Mouse (Mus musculus): ENCODE data around the gene Phf3. TPM values are rescaled to one million over a fixed set of nuclear protein-coding genes. Genes with fewer than 3 reads are reported as not detected.

Phf3 gene
- polyA plus RNA-seq, 1 experiment from 2014 or later: 35.0 TPM

GRCm38 (mm10) chr1:30874261-30875131 lies 775 bp upstream of the Phf3 start:
- no peaks in the 10 kb centered on the region for H3K36me3 ChIP-seq
- peak overlapping the region; percentile 87 for H3K4me3 ChIP-seq
- H3K9me3 ChIP-seq: no peaks in the 10 kb centered on the region
- H3K4me2 ChIP-seq: peak overlapping the region; percentile 63
- peak overlapping the region; percentile 84 for H3K9ac ChIP-seq
- peaks cover 13% of the 10 kb centered on the region for H3K4me1 ChIP-seq
- H3K27me3 ChIP-seq: no peaks in the 10 kb centered on the region
- 30% methylated on average over 15 of the region's 15 CpGs for WGBS
- peak overlapping the region; percentile 98 for H3K27ac ChIP-seq
- no peak for ATAC-seq (ENCODE audit: borderline replicate concordance, extremely low read depth, low FRiP score, low TSS enrichment)

- Histone ChIP-seq H3K27me3 (no peaks in the 10 kb centered on the region), H3K4me2 (peak overlapping the region; percentile 63), H3K9ac (peak overlapping the region; percentile 84), H3K36me3 (no peaks in the 10 kb centered on the region), H3K27ac (peak overlapping the region; percentile 98), H3K9me3 (no peaks in the 10 kb centered on the region), H3K4me3 (peak overlapping the region; percentile 87), H3K4me1 (peaks cover 13% of the 10 kb centered on the region)
- peak; percentile 74 for ATAC-seq (ENCODE audit: borderline replicate concordance, extremely low read depth, low FRiP score, low TSS enrichment)
- 0% methylated on average over 61 of the region's 79 CpGs for WGBS
Observed at GRCm38 (mm10) chr1:30872836-30873540, 733 bp downstream of the Phf3 start.

GRCm38 (mm10) chr1:30867786-30868185 lies 5.9 kb downstream of the Phf3 start:
- WGBS: 79% methylated on average over 4 of the region's 4 CpGs
- no peaks in the 10 kb centered on the region for H3K36me3 ChIP-seq
- no peak overlapping the region for H3K9ac ChIP-seq
- no peak overlapping the region for H3K27ac ChIP-seq
- ATAC-seq (ENCODE audit: borderline replicate concordance, extremely low read depth, low FRiP score, low TSS enrichment): no peak
- peaks cover 10% of the 10 kb centered on the region for H3K4me1 ChIP-seq
- no peaks in the 10 kb centered on the region for H3K27me3 ChIP-seq
- no peaks in the 10 kb centered on the region for H3K9me3 ChIP-seq
- H3K4me3 ChIP-seq: no peak overlapping the region
- no peak overlapping the region for H3K4me2 ChIP-seq

GRCm38 (mm10) chr1:30852518-30852917 lies 21.2 kb downstream of the Phf3 start:
- no peaks in the 10 kb centered on the region for H3K9me3 ChIP-seq
- no peak overlapping the region for H3K27ac ChIP-seq
- no peak overlapping the region for H3K4me3 ChIP-seq
- no peak overlapping the region for H3K9ac ChIP-seq
- H3K4me1 ChIP-seq: no peaks in the 10 kb centered on the region
- H3K36me3 ChIP-seq: 0 out of 2 replicates have a peak, but pooled peaks cover 3% of the 10 kb centered on the region
- H3K4me2 ChIP-seq: no peak overlapping the region
- 91% methylated on average over 3 of the region's 3 CpGs for WGBS
- ATAC-seq (ENCODE audit: borderline replicate concordance, extremely low read depth, low FRiP score, low TSS enrichment): no peak
- H3K27me3 ChIP-seq: no peaks in the 10 kb centered on the region

GRCm38 (mm10) chr1:30851920-30852319 lies 21.8 kb downstream of the Phf3 start:
- ATAC-seq (ENCODE audit: borderline replicate concordance, extremely low read depth, low FRiP score, low TSS enrichment): no peak
- Histone ChIP-seq H3K4me2 (no peak overlapping the region), H3K4me1 (no peaks in the 10 kb centered on the region), H3K36me3 (0 out of 2 replicates have a peak, but pooled peaks cover 3% of the 10 kb centered on the region), H3K27ac (no peak overlapping the region), H3K9me3 (no peaks in the 10 kb centered on the region), H3K27me3 (no peaks in the 10 kb centered on the region), H3K4me3 (no peak overlapping the region), H3K9ac (no peak overlapping the region)
- WGBS: 80% methylated on average over 3 of the region's 3 CpGs

GRCm38 (mm10) chr1:30850906-30851305 lies 22.8 kb downstream of the Phf3 start:
- no peaks in the 10 kb centered on the region for H3K27me3 ChIP-seq
- no peak overlapping the region for H3K4me3 ChIP-seq
- H3K36me3 ChIP-seq: 0 out of 2 replicates have a peak, but pooled peaks cover 3% of the 10 kb centered on the region
- no peak overlapping the region for H3K4me2 ChIP-seq
- H3K4me1 ChIP-seq: no peaks in the 10 kb centered on the region
- no peak for ATAC-seq (ENCODE audit: borderline replicate concordance, extremely low read depth, low FRiP score, low TSS enrichment)
- no peak overlapping the region for H3K27ac ChIP-seq
- H3K9me3 ChIP-seq: no peaks in the 10 kb centered on the region
- no peak overlapping the region for H3K9ac ChIP-seq
- 70% methylated on average over 2 of the region's 2 CpGs for WGBS

- 40% methylated on average over 3 of the region's 3 CpGs for WGBS
- H3K27ac ChIP-seq: no peak overlapping the region
- no peaks in the 10 kb centered on the region for H3K9me3 ChIP-seq
- no peak overlapping the region for H3K9ac ChIP-seq
- 0 out of 2 replicates have a peak, but pooled peaks cover 3% of the 10 kb centered on the region for H3K36me3 ChIP-seq
- H3K4me2 ChIP-seq: no peak overlapping the region
- no peaks in the 10 kb centered on the region for H3K27me3 ChIP-seq
- H3K4me1 ChIP-seq: no peaks in the 10 kb centered on the region
- no peak overlapping the region for H3K4me3 ChIP-seq
- no peak for ATAC-seq (ENCODE audit: borderline replicate concordance, extremely low read depth, low FRiP score, low TSS enrichment)
Observed at GRCm38 (mm10) chr1:30849955-30850354, 23.8 kb downstream of the Phf3 start.

GRCm38 (mm10) chr1:30847706-30848105 lies 26.0 kb downstream of the Phf3 start:
- Histone ChIP-seq H3K36me3 (0 out of 2 replicates have a peak, but pooled peaks cover 3% of the 10 kb centered on the region), H3K27ac (no peak overlapping the region), H3K9me3 (no peaks in the 10 kb centered on the region), H3K4me3 (no peak overlapping the region), H3K9ac (no peak overlapping the region), H3K27me3 (no peaks in the 10 kb centered on the region), H3K4me2 (no peak overlapping the region), H3K4me1 (no peaks in the 10 kb centered on the region)
- WGBS: 47% methylated on average over 1 of the region's 1 CpGs
- no peak for ATAC-seq (ENCODE audit: borderline replicate concordance, extremely low read depth, low FRiP score, low TSS enrichment)

- H3K27me3 ChIP-seq: no peaks in the 10 kb centered on the region
- no peak overlapping the region for H3K27ac ChIP-seq
- H3K4me3 ChIP-seq: no peak overlapping the region
- WGBS: 47% methylated on average over 3 of the region's 3 CpGs
- H3K4me2 ChIP-seq: no peak overlapping the region
- no peaks in the 10 kb centered on the region for H3K9me3 ChIP-seq
- no peaks in the 10 kb centered on the region for H3K4me1 ChIP-seq
- peaks cover 16% of the 10 kb centered on the region; the same call in 1 of the 2 replicates for H3K36me3 ChIP-seq
- ATAC-seq (ENCODE audit: borderline replicate concordance, extremely low read depth, low FRiP score, low TSS enrichment): no peak
- H3K9ac ChIP-seq: no peak overlapping the region
Observed at GRCm38 (mm10) chr1:30839662-30840061, 34.1 kb downstream of the Phf3 start.

- WGBS: 89% methylated on average over 6 of the region's 6 CpGs
- Histone ChIP-seq H3K27me3 (no peaks in the 10 kb centered on the region), H3K4me2 (no peak overlapping the region), H3K9ac (no peak overlapping the region), H3K4me3 (no peak overlapping the region), H3K9me3 (no peaks in the 10 kb centered on the region), H3K4me1 (no peaks in the 10 kb centered on the region), H3K36me3 (peaks cover 23% of the 10 kb centered on the region), H3K27ac (no peak overlapping the region)
- no peak for ATAC-seq (ENCODE audit: borderline replicate concordance, extremely low read depth, low FRiP score, low TSS enrichment)
Observed at GRCm38 (mm10) chr1:30835512-30835911, 38.2 kb downstream of the Phf3 start.

GRCm38 (mm10) chr1:30832778-30833177 lies 40.9 kb downstream of the Phf3 start:
- Histone ChIP-seq H3K27me3 (no peaks in the 10 kb centered on the region), H3K9me3 (no peaks in the 10 kb centered on the region), H3K4me1 (no peaks in the 10 kb centered on the region), H3K4me3 (no peak overlapping the region), H3K27ac (no peak overlapping the region), H3K4me2 (no peak overlapping the region), H3K9ac (no peak overlapping the region), H3K36me3 (peaks cover 31% of the 10 kb centered on the region)
- 76% methylated on average over 4 of the region's 4 CpGs for WGBS
- ATAC-seq (ENCODE audit: borderline replicate concordance, extremely low read depth, low FRiP score, low TSS enrichment): no peak

- Histone ChIP-seq H3K4me3 (no peak overlapping the region), H3K36me3 (peaks cover 36% of the 10 kb centered on the region), H3K4me1 (no peaks in the 10 kb centered on the region), H3K9me3 (no peaks in the 10 kb centered on the region), H3K9ac (no peak overlapping the region), H3K4me2 (no peak overlapping the region), H3K27ac (no peak overlapping the region), H3K27me3 (no peaks in the 10 kb centered on the region)
- WGBS: 89% methylated on average over 6 of the region's 6 CpGs
- no peak for ATAC-seq (ENCODE audit: borderline replicate concordance, extremely low read depth, low FRiP score, low TSS enrichment)
Observed at GRCm38 (mm10) chr1:30819414-30819813, 54.3 kb downstream of the Phf3 start.
